Mouse (Mus musculus): Measurements from ENCODE around the gene Gm13420.

- TF ChIP-seq CTCF (IDR thresholded peaks at IDR 0.05; ENCODE audit: borderline replicate concordance, insufficient read depth, low read length) (no peak), POLR2A (IDR thresholded peaks at IDR 0.05; ENCODE audit: low read depth, low read length) (no peak)
Measured at GRCm38 (mm10) chr2:29792772-29793487, 41.4 kb upstream of the Gm13420 start.

Measured in embryonic fibroblast, embryonic 13.5 days (primary cell).